Mouse (Mus musculus) embryonic facial prominence, embryonic 15.5 days (tissue): ENCODE measurements around the gene Bglap2. TPM values are rescaled to one million over a fixed set of nuclear protein-coding genes. Genes with fewer than 3 reads are reported as not detected.

Experiments
- ATAC-seq: fragments of 200-750 bp; cut with Nextera tagmentation; 2 replicates; pipeline ENCODE4 v1.8.0; 2017; ENCODE audit warnings: low read depth, moderate TSS enrichment; ENCODE audit not compliant: insufficient number of reproducible peaks, low FRiP score, low TSS enrichment
- H3K27ac ChIP-seq: fragments of 300-500 bp; sonication (generic); replicated peaks from 2 replicates; pipeline ENCODE4 v1.5.1; 2015; ENCODE audit warnings: mild to moderate bottlenecking, inconsistent platforms
- H3K27me3 ChIP-seq: fragments of 300-500 bp; sonication (generic); 2 replicates; pipeline ENCODE4 v1.6.1; 2015; ENCODE audit warnings: inconsistent platforms
- H3K36me3 ChIP-seq: fragments of 300-500 bp; sonication (generic); 2 replicates; pipeline ENCODE4 v1.6.1; 2015; ENCODE audit warnings: mild to moderate bottlenecking, inconsistent platforms
- H3K4me1 ChIP-seq: fragments of 300-500 bp; sonication (generic); 2 replicates; pipeline ENCODE4 v1.6.1; 2015; ENCODE audit warnings: inconsistent platforms
- H3K4me2 ChIP-seq: fragments of 300-500 bp; sonication (generic); replicated peaks from 2 replicates; pipeline ENCODE4 v1.6.1; 2015; ENCODE audit warnings: mild to moderate bottlenecking, inconsistent platforms
- H3K4me3 ChIP-seq: fragments of 300-500 bp; sonication (generic); replicated peaks from 2 replicates; pipeline ENCODE4 v1.5.1; 2015; ENCODE audit warnings: mild to moderate bottlenecking, inconsistent platforms
- H3K9ac ChIP-seq: fragments of 300-500 bp; sonication (generic); 2 replicates; pipeline ENCODE4 v1.6.1; 2015; ENCODE audit warnings: inconsistent platforms
- H3K9me3 ChIP-seq: fragments of 300-500 bp; sonication (generic); replicated peaks from 2 replicates; pipeline ENCODE4 v1.6.1; 2016; ENCODE audit warnings: inconsistent platforms
- WGBS: fragments of 180-500 bp; shearing (Covaris S2); methylation state at CpG from one replicate; pipeline ENCODE4 v1.1.7; 2015; 5-methylcytosine and 5-hydroxymethylcytosine counted together
- polyA plus RNA-seq: library from polyadenylated mRNA; unstranded; fragments of >200 nt; fragmentation: Nextera tagmentation; extraction: Ambion mirVana; gene quantifications from 2 replicates; pipeline ENCODE4 v1.2.1, GENCODE M21; 2015

The Bglap2 gene
- polyA plus RNA-seq, 1 experiment from 2014 or later = 13.8 TPM

DNA sequence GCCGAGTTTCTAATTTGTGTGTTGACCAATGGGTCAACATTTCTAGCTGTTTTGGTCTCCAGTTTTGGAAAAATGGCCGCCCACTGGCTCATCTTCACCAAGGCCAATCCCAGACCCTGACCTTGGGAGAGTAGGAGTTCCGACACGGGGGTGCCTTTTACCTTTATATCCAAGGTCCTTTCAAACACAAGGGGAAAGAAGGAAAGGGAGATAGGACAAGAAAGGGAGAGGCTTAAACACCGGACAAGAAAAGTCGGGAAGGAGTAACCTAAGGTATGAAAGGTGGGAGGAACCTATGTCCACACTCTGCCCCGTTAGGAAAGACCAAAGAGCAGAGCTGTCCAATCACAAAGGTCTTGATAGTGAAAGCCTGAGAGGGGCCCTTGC, 32.1 kb upstream of the Bglap2 start:
- Histone ChIP-seq H3K36me3 (peaks cover 30% of the 10 kb centered on the region), H3K4me2 (peak overlapping the region; percentile 69), H3K9ac (no peak overlapping the region), H3K9me3 (no peaks in the 10 kb centered on the region), H3K27me3 (no peaks in the 10 kb centered on the region), H3K4me1 (peaks cover 31% of the 10 kb centered on the region), H3K4me3 (peak overlapping the region; percentile 75), H3K27ac (peak overlapping the region; percentile 95)
- ATAC-seq = no peak
- WGBS = 20% methylated on average over 7 of the region's 7 CpGs

- Histone ChIP-seq H3K27ac (peak within 1 kb of the TSS; percentile 95), H3K36me3 (peaks cover 27% of the 10 kb centered on the region)
- under 1% methylated on average over 54 of the region's 54 CpGs for WGBS
Observed at GRCm38 (mm10) chr3:88409741-88410644, 31.5 kb upstream of the Bglap2 start, which contains the start of gene Pmf1. Gene Pmf1 (minus strand): TSS chr3:88410331.

GRCm38 (mm10) chr3:88408953-88409352, 30.5 kb upstream of the Bglap2 start:
- 0 out of 2 replicates have a peak overlapping the region, but pooled peaks have one; percentile 95 for H3K27ac ChIP-seq
- peak overlapping the region; percentile 69 for H3K4me2 ChIP-seq
- no peaks in the 10 kb centered on the region for H3K27me3 ChIP-seq
- peaks cover 31% of the 10 kb centered on the region for H3K4me1 ChIP-seq
- whole genome bisulfite sequencing = 56% methylated on average over 5 of the region's 5 CpGs
- peak overlapping the region; percentile 87; the same call in 1 of the 2 replicates for H3K9ac ChIP-seq
- no peaks in the 10 kb centered on the region for H3K9me3 ChIP-seq
- no peak for ATAC-seq
- H3K36me3 ChIP-seq = peaks cover 26% of the 10 kb centered on the region
- H3K4me3 ChIP-seq = peak overlapping the region; percentile 75

More at GRCm38 (mm10) chr3:88409741-88410644, 31.5 kb upstream of the Bglap2 start, which contains the start of gene Pmf1:
- Histone ChIP-seq H3K4me2 (peak within 1 kb of the TSS; percentile 69), H3K9ac (peak within 1 kb of the TSS; percentile 87), H3K9me3 (no peaks in the 10 kb centered on the region), H3K4me3 (peak within 1 kb of the TSS; percentile 75), H3K27me3 (no peaks in the 10 kb centered on the region), H3K4me1 (peaks cover 31% of the 10 kb centered on the region)
- peak; percentile 91 for ATAC-seq

GRCm38 (mm10) chr3:88407529-88407928, 29.0 kb upstream of the Bglap2 start:
- WGBS = 59% methylated on average over 7 of the region's 7 CpGs

GRCm38 (mm10) chr3:88407090-88407489, 28.6 kb upstream of the Bglap2 start:
- 2% methylated on average over 2 of the region's 2 CpGs for WGBS
- ATAC-seq = no peak

More at GRCm38 (mm10) chr3:88407529-88407928, 29.0 kb upstream of the Bglap2 start:
- peaks cover 28% of the 10 kb centered on the region for H3K36me3 ChIP-seq
- no peaks in the 10 kb centered on the region for H3K27me3 ChIP-seq
- no peak overlapping the region for H3K4me3 ChIP-seq
- no peak for ATAC-seq
- no peak overlapping the region for H3K4me2 ChIP-seq
- H3K27ac ChIP-seq = 0 out of 2 replicates have a peak overlapping the region, but pooled peaks have one; percentile 12
- H3K4me1 ChIP-seq = peaks cover 31% of the 10 kb centered on the region
- H3K9me3 ChIP-seq = no peaks in the 10 kb centered on the region
- H3K9ac ChIP-seq = no peak overlapping the region

DNA sequence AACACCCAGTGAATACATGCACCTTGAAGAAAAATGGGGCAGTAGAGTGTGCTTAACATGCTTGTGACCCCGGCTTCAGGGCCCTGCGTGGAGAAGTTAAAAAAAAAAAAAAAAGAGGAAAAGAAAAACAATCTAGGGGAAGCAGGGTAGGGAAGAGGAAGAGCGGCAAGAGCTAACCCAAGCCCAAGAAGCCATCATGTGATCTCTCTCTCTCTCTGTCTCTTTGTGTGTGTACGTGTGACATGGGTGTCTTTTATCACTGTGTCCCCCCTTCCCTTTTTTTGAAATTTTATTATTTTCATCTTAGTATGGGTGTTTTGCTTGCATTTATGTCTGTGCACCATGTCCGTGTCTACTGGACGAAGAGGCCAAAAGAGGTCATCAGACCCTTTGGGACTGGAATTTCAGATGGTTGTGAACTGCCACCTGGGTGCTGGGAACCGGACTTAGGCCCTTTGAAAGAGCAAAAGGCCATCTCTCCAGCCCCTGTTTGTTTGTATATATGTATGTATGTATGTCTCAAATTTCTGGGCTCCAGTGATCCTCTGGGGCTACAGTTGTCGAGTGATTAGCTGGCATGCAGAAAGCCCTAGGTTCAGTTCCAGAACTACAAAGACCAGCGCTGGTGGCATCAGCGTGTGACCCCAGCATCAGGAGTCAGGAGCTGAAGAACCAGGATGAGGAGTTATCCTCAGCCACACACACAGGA, 25.2 kb upstream of the Bglap2 start:
- Histone ChIP-seq H3K27ac (no peak overlapping the region), H3K36me3 (peaks cover 16% of the 10 kb centered on the region; the same call in 1 of the 2 replicates), H3K9ac (no peak overlapping the region), H3K9me3 (no peaks in the 10 kb centered on the region), H3K4me1 (peaks cover 16% of the 10 kb centered on the region), H3K4me2 (no peak overlapping the region), H3K27me3 (no peaks in the 10 kb centered on the region), H3K4me3 (no peak overlapping the region)
- ATAC-seq = no peak
- WGBS = 89% methylated on average over 10 of the region's 10 CpGs

More at GRCm38 (mm10) chr3:88407090-88407489, 28.6 kb upstream of the Bglap2 start:
- Histone ChIP-seq H3K27ac (0 out of 2 replicates have a peak overlapping the region, but pooled peaks have one; percentile 12), H3K9ac (no peak overlapping the region), H3K36me3 (peaks cover 23% of the 10 kb centered on the region), H3K4me1 (peaks cover 31% of the 10 kb centered on the region), H3K4me3 (no peak overlapping the region), H3K27me3 (no peaks in the 10 kb centered on the region), H3K4me2 (no peak overlapping the region), H3K9me3 (no peaks in the 10 kb centered on the region)

- Histone ChIP-seq H3K27ac (no peak overlapping the region), H3K4me1 (0 out of 2 replicates have a peak, but pooled peaks cover 6% of the 10 kb centered on the region), H3K27me3 (no peaks in the 10 kb centered on the region), H3K4me3 (no peak overlapping the region), H3K4me2 (no peak overlapping the region), H3K36me3 (peaks cover 26% of the 10 kb centered on the region), H3K9me3 (no peaks in the 10 kb centered on the region), H3K9ac (no peak overlapping the region)
- 81% methylated on average over 2 of the region's 2 CpGs for WGBS
- ATAC-seq = no peak
Observed at GRCm38 (mm10) chr3:88398666-88399065, 20.2 kb upstream of the Bglap2 start.

GRCm38 (mm10) chr3:88395742-88396141, 17.2 kb upstream of the Bglap2 start:
- 89% methylated on average over 8 of the region's 8 CpGs for WGBS
- Histone ChIP-seq H3K27me3 (no peaks in the 10 kb centered on the region), H3K4me3 (no peak overlapping the region), H3K36me3 (peaks cover 15% of the 10 kb centered on the region), H3K27ac (no peak overlapping the region), H3K4me1 (0 out of 2 replicates have a peak, but pooled peaks cover 6% of the 10 kb centered on the region), H3K9ac (no peak overlapping the region), H3K9me3 (no peaks in the 10 kb centered on the region), H3K4me2 (no peak overlapping the region)
- ATAC-seq = no peak

GRCm38 (mm10) chr3:88395288-88395687, 16.8 kb upstream of the Bglap2 start:
- Histone ChIP-seq H3K9me3 (no peaks in the 10 kb centered on the region), H3K36me3 (peaks cover 18% of the 10 kb centered on the region), H3K27me3 (no peaks in the 10 kb centered on the region), H3K9ac (no peak overlapping the region), H3K4me3 (no peak overlapping the region), H3K27ac (no peak overlapping the region), H3K4me1 (0 out of 2 replicates have a peak, but pooled peaks cover 6% of the 10 kb centered on the region), H3K4me2 (no peak overlapping the region)
- ATAC-seq = no peak
- 92% methylated on average over 6 of the region's 6 CpGs for WGBS

DNA sequence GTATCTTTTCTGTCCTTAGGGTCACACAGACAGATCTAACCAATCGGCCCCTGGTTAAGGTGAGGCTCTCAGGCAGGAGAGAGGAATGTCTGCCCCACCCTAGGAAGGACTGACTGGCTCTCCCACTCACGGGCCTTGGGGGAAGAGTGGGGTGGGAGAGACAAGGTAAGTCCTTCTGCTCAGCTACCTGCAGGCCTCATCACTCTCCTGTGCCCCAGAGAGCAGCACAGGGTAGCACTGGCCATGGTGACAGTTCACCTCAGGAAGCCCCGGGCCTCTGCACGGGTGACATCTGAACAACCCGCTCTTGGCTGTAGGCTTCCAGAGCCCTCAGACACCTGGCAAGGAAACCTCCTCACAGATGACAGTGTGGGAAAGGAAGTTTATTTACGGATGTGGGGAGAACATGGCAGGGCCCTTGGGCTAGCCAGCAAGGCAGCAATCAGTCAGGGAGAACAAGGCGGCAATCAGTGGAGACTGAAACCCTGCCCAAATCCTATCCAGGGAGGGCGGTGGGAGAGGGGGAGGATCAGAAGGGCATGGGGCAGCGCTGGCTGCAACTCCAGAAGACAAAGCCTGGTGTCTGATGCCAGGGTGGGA, 15.4 kb upstream of the Bglap2 start:
- Histone ChIP-seq H3K27me3 (no peaks in the 10 kb centered on the region), H3K36me3 (peaks cover 18% of the 10 kb centered on the region), H3K9me3 (no peaks in the 10 kb centered on the region), H3K4me2 (no peak overlapping the region), H3K4me3 (no peak overlapping the region), H3K27ac (no peak overlapping the region), H3K4me1 (0 out of 2 replicates have a peak, but pooled peaks cover 6% of the 10 kb centered on the region), H3K9ac (no peak overlapping the region)
- WGBS = 81% methylated on average over 9 of the region's 9 CpGs
- peak; percentile 40; the same call in 1 of the 2 replicates for ATAC-seq
